Mouse (Mus musculus) intestine, embryonic 16.5 days (tissue): ENCODE results near the gene Dnah7a. TPM values are rescaled to one million over a fixed set of nuclear protein-coding genes. Genes with fewer than 3 reads are reported as not detected.
"Not testable (repeated sequence)": the region's sequence is repeated elsewhere in the genome, so short reads cannot be mapped to it uniquely, and the experiment has no call there.

Experiments used
- ATAC-seq: fragments of 200-750 bp; cut with Nextera tagmentation; 2 replicates; pipeline ENCODE4 v1.8.0; 2017; ENCODE audit warnings: moderate TSS enrichment, moderate library complexity
- H3K27ac ChIP-seq: fragments of 300-500 bp; sonication (generic); 2 replicates; pipeline ENCODE4 v1.5.1; 2014; ENCODE audit warnings: mild to moderate bottlenecking, low read length
- H3K27me3 ChIP-seq: fragments of 300-500 bp; sonication (generic); replicated peaks from 2 replicates; pipeline ENCODE4 v1.6.1; 2014; ENCODE audit warnings: low read length, control low read depth, mixed read lengths; ENCODE audit not compliant: control insufficient read depth, insufficient read depth
- H3K36me3 ChIP-seq: fragments of 300-500 bp; sonication (generic); 2 replicates; pipeline ENCODE4 v1.6.1; 2014; ENCODE audit warnings: low read length, control low read depth; ENCODE audit not compliant: control insufficient read depth, insufficient read depth
- H3K4me1 ChIP-seq: fragments of 300-500 bp; sonication (generic); 2 replicates; pipeline ENCODE4 v1.6.1; 2014; ENCODE audit warnings: low read length, control low read depth, mixed read lengths; ENCODE audit not compliant: control insufficient read depth, insufficient read depth
- H3K4me2 ChIP-seq: fragments of 300-500 bp; sonication (generic); 2 replicates; pipeline ENCODE4 v1.6.1; 2014; ENCODE audit warnings: low read depth, low read length, control low read depth
- H3K4me3 ChIP-seq: fragments of 300-500 bp; sonication (generic); 2 replicates; pipeline ENCODE4 v1.5.1; 2014; ENCODE audit warnings: mild to moderate bottlenecking, low read length
- H3K9ac ChIP-seq: fragments of 300-500 bp; sonication (generic); 2 replicates; pipeline ENCODE4 v1.6.1; 2014; ENCODE audit warnings: low read depth, low read length
- H3K9me3 ChIP-seq: fragments of 300-500 bp; sonication (generic); 2 replicates; pipeline ENCODE4 v1.6.1; 2016; ENCODE audit warnings: low read length, control low read depth; ENCODE audit not compliant: control insufficient read depth
- WGBS: fragments of 180-500 bp; shearing (Covaris S2); extraction: QIAGEN DNeasy Blood & Tissue Kit; methylation state at CpG from one replicate; pipeline ENCODE4 v1.1.7; 2014; 5-methylcytosine and 5-hydroxymethylcytosine counted together
- polyA plus RNA-seq: library from polyadenylated mRNA; unstranded; fragments of >200 nt; fragmentation: Nextera tagmentation; extraction: Ambion mirVana; gene quantifications from 2 replicates; pipeline ENCODE4 v1.2.1, GENCODE M21; 2015

Dnah7a gene
- polyA plus RNA-seq, 1 experiment from 2014 or later = 0.44 TPM

GRCm38 (mm10) chr1:53711069-53711468 lies 4.5 kb upstream of the Dnah7a start:
- no peak overlapping the region for H3K27ac ChIP-seq
- no peak overlapping the region for H3K4me3 ChIP-seq
- no peaks in the 10 kb centered on the region for H3K27me3 ChIP-seq
- H3K36me3 ChIP-seq = no peaks in the 10 kb centered on the region
- H3K9ac ChIP-seq = no peak overlapping the region
- no peak overlapping the region for H3K4me2 ChIP-seq
- no peak for ATAC-seq
- no peaks in the 10 kb centered on the region for H3K9me3 ChIP-seq
- H3K4me1 ChIP-seq = peaks cover 2% of the 10 kb centered on the region; the same call in 1 of the 2 replicates
- whole genome bisulfite sequencing = 93% methylated on average over 9 of the region's 9 CpGs

- not testable (repeated sequence) for H3K4me2 ChIP-seq, H3K4me1 ChIP-seq, ATAC-seq, H3K4me3 ChIP-seq, H3K27ac ChIP-seq, H3K27me3 ChIP-seq, H3K9ac ChIP-seq, H3K9me3 ChIP-seq, H3K36me3 ChIP-seq
- 67% methylated on average over 5 of the region's 5 CpGs for WGBS
Measured at GRCm38 (mm10) chr1:53709602-53710001, 3.0 kb upstream of the Dnah7a start.

- no peaks in the 10 kb centered on the region for H3K27me3 ChIP-seq
- no peak overlapping the region for H3K4me2 ChIP-seq
- WGBS = 86% methylated on average over 5 of the region's 5 CpGs
- H3K36me3 ChIP-seq = no peaks in the 10 kb centered on the region
- no peak overlapping the region for H3K4me3 ChIP-seq
- no peaks in the 10 kb centered on the region for H3K9me3 ChIP-seq
- H3K9ac ChIP-seq = no peak overlapping the region
- H3K4me1 ChIP-seq = peaks cover 2% of the 10 kb centered on the region; the same call in 1 of the 2 replicates
- no peak for ATAC-seq
- no peak overlapping the region for H3K27ac ChIP-seq
Measured at GRCm38 (mm10) chr1:53704164-53704563, 2.4 kb downstream of the Dnah7a start.

GRCm38 (mm10) chr1:53664268-53664667 lies 42.3 kb downstream of the Dnah7a start:
- H3K9ac ChIP-seq, H3K9me3 ChIP-seq, ATAC-seq, H3K27me3 ChIP-seq, H3K36me3 ChIP-seq, H3K4me1 ChIP-seq, H3K4me2 ChIP-seq, H3K4me3 ChIP-seq, H3K27ac ChIP-seq: not testable (repeated sequence)

GRCm38 (mm10) chr1:53639865-53640794 lies 66.5 kb downstream of the Dnah7a start:
- no peak overlapping the region for H3K27ac ChIP-seq
- ATAC-seq = no peak
- no peak overlapping the region for H3K9ac ChIP-seq
- H3K36me3 ChIP-seq = no peaks in the 10 kb centered on the region
- no peak overlapping the region for H3K4me3 ChIP-seq
- WGBS = 48% methylated on average over 8 of the region's 8 CpGs
- H3K27me3 ChIP-seq = no peaks in the 10 kb centered on the region
- no peak overlapping the region for H3K4me2 ChIP-seq
- no peaks in the 10 kb centered on the region for H3K9me3 ChIP-seq
- H3K4me1 ChIP-seq = no peaks in the 10 kb centered on the region

- not testable (repeated sequence) for H3K4me3 ChIP-seq, H3K27ac ChIP-seq, ATAC-seq, H3K36me3 ChIP-seq, H3K9ac ChIP-seq, H3K4me1 ChIP-seq, H3K9me3 ChIP-seq, H3K27me3 ChIP-seq, H3K4me2 ChIP-seq
- WGBS = 53% methylated on average over 2 of the region's 2 CpGs
Measured at GRCm38 (mm10) chr1:53635641-53636040, 70.9 kb downstream of the Dnah7a start.

GRCm38 (mm10) chr1:53632040-53632439 lies 74.5 kb downstream of the Dnah7a start:
- H3K4me1 ChIP-seq, H3K27me3 ChIP-seq, H3K9ac ChIP-seq, H3K4me3 ChIP-seq, H3K9me3 ChIP-seq, H3K27ac ChIP-seq, H3K36me3 ChIP-seq, H3K4me2 ChIP-seq, ATAC-seq: not testable (repeated sequence)

- no peak overlapping the region for H3K27ac ChIP-seq
- no peak overlapping the region for H3K9ac ChIP-seq
- no peaks in the 10 kb centered on the region for H3K9me3 ChIP-seq
- H3K4me3 ChIP-seq = no peak overlapping the region
- no peak overlapping the region for H3K4me2 ChIP-seq
- no peak for ATAC-seq
- no peaks in the 10 kb centered on the region for H3K36me3 ChIP-seq
- H3K27me3 ChIP-seq = no peaks in the 10 kb centered on the region
- 24% methylated on average over 6 of the region's 6 CpGs for WGBS
- no peaks in the 10 kb centered on the region for H3K4me1 ChIP-seq
Measured at GRCm38 (mm10) chr1:53630011-53630410, 76.6 kb downstream of the Dnah7a start.

- 94% methylated on average over 16 of the region's 16 CpGs for WGBS
- H3K4me1 ChIP-seq = no peaks in the 10 kb centered on the region
- no peak overlapping the region for H3K4me3 ChIP-seq
- peaks cover 4% of the 10 kb centered on the region for H3K9me3 ChIP-seq
- ATAC-seq = no peak
- H3K9ac ChIP-seq = no peak overlapping the region
- no peak overlapping the region for H3K27ac ChIP-seq
- H3K4me2 ChIP-seq = no peak overlapping the region
- no peaks in the 10 kb centered on the region for H3K27me3 ChIP-seq
- H3K36me3 ChIP-seq = no peaks in the 10 kb centered on the region
Measured at GRCm38 (mm10) chr1:53613486-53613885, 93.1 kb downstream of the Dnah7a start.

- H3K36me3 ChIP-seq, ATAC-seq, H3K9ac ChIP-seq, H3K4me1 ChIP-seq, H3K27ac ChIP-seq, H3K9me3 ChIP-seq, H3K4me3 ChIP-seq, H3K4me2 ChIP-seq, H3K27me3 ChIP-seq: not testable (repeated sequence)
- WGBS = 8% methylated on average over 1 of the region's 1 CpGs
Measured at GRCm38 (mm10) chr1:53581326-53581725, 125.3 kb downstream of the Dnah7a start.
